Mouse (Mus musculus) gastrocnemius, postnatal 36 days (tissue): ENCODE data around the gene Fndc7. TPM values are rescaled to one million over a fixed set of nuclear protein-coding genes. Genes with fewer than 3 reads are reported as not detected.

ENCODE experiments used
- DNase-seq, 2 experiments: peaks; one replicate each; pipeline ENCODE4 v3.0.0; 2022
- intact Hi-C: fragments of 180-260 bp; cut with DNase I; formaldehyde crosslinking; loops from one replicate; pipeline ENCODE4 v1.15.1; 2025
- long read RNA-seq, 2 experiments: library from polyadenylated mRNA; stranded (forward); transcript quantifications; one replicate each; pipeline ENCODE4 v2.0.0; 2021
- total RNA-seq, 2 experiments: library from RNA; stranded (reverse); gene quantifications; 2 replicates each; pipeline ENCODE4 v1.2.3; 2021

Gene Fndc7
- under 1 TPM in 1 of 2 experiments, not detected in 1; 0.05 TPM for total RNA-seq
- long read RNA-seq, experiment 1, result 0 reads
- long read RNA-seq, experiment 2, result 0 reads

- no peak for DNase-seq
- intact Hi-C loops, result no loop called here
Measured at GRCm38 (mm10) chr3:108889908-108890307, at the start of gene Fndc7. Gene Fndc7, minus strand, starts transcription at chr3:108890008.

GRCm38 (mm10) chr3:108939573-108939972 is 49.8 kb upstream of the Fndc7 start, which contains the start of gene Henmt1:
Gene Henmt1, plus strand, starts transcription at chr3:108939873.
- no peak for DNase-seq
- intact Hi-C loops, result no loop called here

- intact Hi-C loops, result no loop called here
- no peak for DNase-seq
Measured at GRCm38 (mm10) chr3:108938691-108939090, 48.9 kb upstream of the Fndc7 start.

GRCm38 (mm10) chr3:108933557-108933956 is 43.7 kb upstream of the Fndc7 start:
- intact Hi-C loops, result no loop called here
- no peak for DNase-seq

- intact Hi-C loops, result no loop called here
- DNase-seq, result no peak
Measured at GRCm38 (mm10) chr3:108926308-108926707, 36.5 kb upstream of the Fndc7 start.

GRCm38 (mm10) chr3:108925677-108926076 is 35.9 kb upstream of the Fndc7 start:
- intact Hi-C loops, result no loop called here
- DNase-seq, result no peak

- intact Hi-C loops, result no loop called here
- DNase-seq, result no peak
Measured at GRCm38 (mm10) chr3:108921822-108922221, 32.0 kb upstream of the Fndc7 start.

GRCm38 (mm10) chr3:108920442-108921070 is 30.7 kb upstream of the Fndc7 start:
- DNase-seq, result no peak
- intact Hi-C loops, result no loop called here

GRCm38 (mm10) chr3:108918852-108919251 is 29.0 kb upstream of the Fndc7 start:
- intact Hi-C loops, result no loop called here
- DNase-seq, result no peak

GRCm38 (mm10) chr3:108917986-108918385 is 28.2 kb upstream of the Fndc7 start:
- no peak for DNase-seq
- intact Hi-C loops, result no loop called here

GRCm38 (mm10) chr3:108916857-108917256 is 27.0 kb upstream of the Fndc7 start:
- no peak for DNase-seq
- intact Hi-C loops, result no loop called here

GRCm38 (mm10) chr3:108915999-108916398 is 26.2 kb upstream of the Fndc7 start:
- intact Hi-C loops, result no loop called here
- no peak for DNase-seq

GRCm38 (mm10) chr3:108911548-108912413 is 22.0 kb upstream of the Fndc7 start, which contains the start of gene Prpf38b:
Gene Prpf38b, minus strand, starts transcription at chr3:108911727.
- peak; percentile 90 to 94 for DNase-seq
- intact Hi-C loops, result loop anchor here (5.0 kb wide), 2 partner anchors 69 to 151 kb away; partner anchors contain the start of gene Stxbp3

- DNase-seq, result peak in 1 of 2 experiments; percentile 37
- intact Hi-C loops, result loop anchor here (5.0 kb wide), 2 partner anchors 69 to 151 kb away; partner anchors contain the start of gene Stxbp3
Measured at GRCm38 (mm10) chr3:108911081-108911547, 21.3 kb upstream of the Fndc7 start.

GRCm38 (mm10) chr3:108910303-108911080 is 20.7 kb upstream of the Fndc7 start:
- intact Hi-C loops, result loop anchor here (5.0 kb wide), 2 partner anchors 68 to 152 kb away; partner anchors contain the start of gene Stxbp3
- DNase-seq, result no peak

- DNase-seq, result no peak
- intact Hi-C loops, result no loop called here
Measured at GRCm38 (mm10) chr3:108902934-108903333, 13.1 kb upstream of the Fndc7 start.

- intact Hi-C loops, result no loop called here
- no peak for DNase-seq
Measured at GRCm38 (mm10) chr3:108902038-108902437, 12.2 kb upstream of the Fndc7 start.

GRCm38 (mm10) chr3:108900681-108901080 is 10.9 kb upstream of the Fndc7 start:
- DNase-seq, result no peak
- intact Hi-C loops, result no loop called here

- DNase-seq, result no peak
- intact Hi-C loops, result no loop called here
Measured at GRCm38 (mm10) chr3:108900147-108900546, 10.3 kb upstream of the Fndc7 start.

GRCm38 (mm10) chr3:108898640-108899039 is 8.8 kb upstream of the Fndc7 start:
- no peak for DNase-seq
- intact Hi-C loops, result loop anchor here (1.0 kb wide), 1 partner anchor 10 kb away; no protein-coding TSS in a partner anchor
